Mouse (Mus musculus): ENCODE results near the gene Chn2. TPM values are rescaled to one million over a fixed set of nuclear protein-coding genes. Genes with fewer than 3 reads are reported as not detected.

The Chn2 gene
- total and polyA plus RNA-seq, 3 experiments, result not detected

DNA sequence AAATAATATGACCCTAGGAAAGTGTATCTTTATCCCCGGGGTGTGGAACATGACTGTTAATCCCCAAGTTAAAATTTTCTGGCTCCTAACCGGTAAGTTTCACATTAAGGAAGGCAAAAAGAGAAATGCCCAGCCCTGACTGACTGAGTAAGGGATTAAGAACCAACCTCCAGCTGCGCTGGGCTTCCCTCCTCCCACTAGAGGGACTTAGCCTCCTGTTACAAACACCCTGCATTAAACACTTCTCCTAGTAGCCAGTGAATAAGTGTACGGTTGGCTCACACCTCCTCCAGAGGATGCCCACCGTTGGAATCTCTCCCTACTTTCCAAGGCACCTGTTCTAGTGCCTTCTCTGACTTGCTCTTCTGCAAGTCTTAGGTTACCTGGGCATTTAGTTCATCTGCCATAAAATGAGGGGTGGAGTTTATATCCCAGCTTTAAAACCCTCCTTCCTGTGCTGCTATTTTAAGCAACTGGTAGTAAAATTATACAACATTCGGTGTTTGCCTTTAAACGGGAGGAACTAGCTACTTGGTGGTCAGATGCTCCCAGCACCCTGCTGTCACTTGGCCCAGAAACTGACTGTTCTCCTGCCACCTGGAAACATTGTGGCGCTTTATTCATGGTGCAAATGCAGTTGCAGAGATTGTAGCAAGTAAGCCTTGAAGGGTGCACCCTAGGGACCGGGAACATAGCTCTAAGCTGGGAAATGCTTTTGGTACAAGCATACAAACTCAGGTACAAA, 294.5 kb downstream of the Chn2 start:
- DNase-seq (ENCODE audit: extremely low read depth), result no peak
- in situ Hi-C loops (cut with MboI; ENCODE audit: low pct_ligation_motif_present, low pct_unique_long_range_greater_than_20kb, low sequenced_read_pairs) (no loop called here), dilution Hi-C loops (cut with MboI; ENCODE audit: extremely low pct_ligation_motif_present, extremely low pct_unique_long_range_greater_than_20kb, low sequenced_read_pairs) (no loop called here)
- no peak overlapping the region for H3K9ac ChIP-seq (ENCODE audit: insufficient read depth, low read depth)
- no peak for TF ChIP-seq NELFE (IDR thresholded peaks at IDR 0.05; ENCODE audit: low read depth, low read length)
- no peak for TF ChIP-seq JUN (IDR thresholded peaks at IDR 0.05; ENCODE audit: insufficient read depth, low read depth, low read length)
- TF ChIP-seq ZNF384 (IDR thresholded peaks at IDR 0.05; ENCODE audit: low read depth, low read length), result no peak
- TF ChIP-seq EP300 (IDR thresholded peaks at IDR 0.05; ENCODE audit: low read length), result no peak
- TF ChIP-seq ELF1 (IDR thresholded peaks at IDR 0.05; ENCODE audit: low read depth, low read length), result no peak
- no peak for TF ChIP-seq ZKSCAN1 (IDR thresholded peaks at IDR 0.05; ENCODE audit: borderline replicate concordance, low read depth, low read length)
- TF ChIP-seq CTCF (conservative IDR thresholded peaks at IDR 0.05 in 1 of 2, IDR thresholded peaks at IDR 0.05 in 1 of 2; ENCODE audit: low read depth in 2 of 2, low read length in 2 of 2), result no peak
- no peak for TF ChIP-seq MAZ (IDR thresholded peaks at IDR 0.05; ENCODE audit: low read depth, low read length)
- no peak for TF ChIP-seq BHLHE40 (IDR thresholded peaks at IDR 0.05; ENCODE audit: low read depth, low read length)
- no peak overlapping the region for H3K27ac ChIP-seq (ENCODE audit: insufficient read depth, low read depth)
- H3K4me1 ChIP-seq (ENCODE audit: control insufficient read depth in 1 of 2, insufficient read depth in 2 of 2), result peaks cover 11 to 43% of the 10 kb centered on the region in 2 experiments; a peak in 3 of 4 replicates
- H3K36me3 ChIP-seq (replicated peaks in 1 of 2; ENCODE audit: control insufficient read depth in 1 of 2, insufficient read depth in 1 of 2, low read length in 1 of 2), result no peaks in the 10 kb centered on the region
- no peaks in the 10 kb centered on the region for H3K79me2 ChIP-seq (replicated peaks; ENCODE audit: control insufficient read depth, extremely low read depth, insufficient read depth, poor library complexity, severe bottlenecking)
- H3K9me3 ChIP-seq (replicated peaks; ENCODE audit: low read length), result no peaks in the 10 kb centered on the region
- no peak overlapping the region for H3K4me2 ChIP-seq (ENCODE audit: insufficient read depth, low read depth, poor library complexity, severe bottlenecking)
- H3K4me3 ChIP-seq (replicated peaks in 1 of 3; ENCODE audit: low read depth in 2 of 3, low read length in 2 of 3, poor library complexity in 1 of 3), result no peak overlapping the region
- H3K27me3 ChIP-seq (replicated peaks), result no peaks in the 10 kb centered on the region

DNA sequence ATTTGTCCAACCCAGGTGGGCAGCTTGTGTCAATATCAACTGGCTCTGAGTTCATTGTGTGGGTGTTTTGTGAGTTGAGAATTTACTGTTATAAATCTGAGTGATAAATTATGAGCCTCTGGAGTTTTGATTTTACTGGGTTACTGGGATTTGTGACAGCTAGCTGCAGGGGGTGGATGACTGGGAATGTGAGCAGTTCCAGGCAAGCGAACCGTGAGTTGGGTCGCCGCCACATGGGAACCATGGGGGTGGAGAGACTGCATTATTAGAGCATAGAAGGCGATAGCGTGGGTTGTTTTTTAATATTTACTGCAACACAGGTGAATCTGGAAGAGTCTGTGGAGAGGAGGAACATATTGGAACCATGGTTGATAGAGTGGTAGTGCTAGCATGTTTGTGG, 298.0 kb downstream of the Chn2 start:
- TF ChIP-seq BHLHE40 (IDR thresholded peaks at IDR 0.05; ENCODE audit: low read depth, low read length) (no peak), NRF1 (IDR thresholded peaks at IDR 0.05; ENCODE audit: low read depth, low read length) (no peak), JUND (conservative IDR thresholded peaks at IDR 0.05; ENCODE audit: low read depth, low read length) (no peak), MEF2A (IDR thresholded peaks at IDR 0.05; ENCODE audit: borderline replicate concordance, low read depth, low read length) (no peak), MAX (IDR thresholded peaks at IDR 0.05; ENCODE audit: low read length) (no peak), RCOR1 (conservative IDR thresholded peaks at IDR 0.05; ENCODE audit: low read depth, low read length) (no peak), MAFK (IDR thresholded peaks at IDR 0.05; ENCODE audit: insufficient replicate concordance, low read length) (no peak), USF1 (IDR thresholded peaks at IDR 0.05; ENCODE audit: low read depth, low read length) (no peak)
- no peak for DNase-seq (ENCODE audit: extremely low read depth)
- Histone ChIP-seq H3K4me2 (ENCODE audit: insufficient read depth, low read depth, poor library complexity, severe bottlenecking) (no peak overlapping the region), H3K79me2 (replicated peaks; ENCODE audit: control insufficient read depth, extremely low read depth, insufficient read depth, poor library complexity, severe bottlenecking) (no peaks in the 10 kb centered on the region), H3K36me3 (replicated peaks in 1 of 2; ENCODE audit: control insufficient read depth in 1 of 2, insufficient read depth in 1 of 2, low read length in 1 of 2) (no peaks in the 10 kb centered on the region), H3K9ac (ENCODE audit: insufficient read depth, low read depth) (no peak overlapping the region), H3K9me3 (replicated peaks; ENCODE audit: low read length) (no peaks in the 10 kb centered on the region), H3K27me3 (replicated peaks) (no peaks in the 10 kb centered on the region), H3K4me1 (ENCODE audit: control insufficient read depth in 1 of 2, insufficient read depth in 2 of 2) (peaks cover 12 to 26% of the 10 kb centered on the region in 2 experiments; a peak in 3 of 4 replicates), H3K27ac (ENCODE audit: insufficient read depth, low read depth) (no peak overlapping the region), H3K4me3 (replicated peaks in 1 of 3; ENCODE audit: low read depth in 2 of 3, low read length in 2 of 3, poor library complexity in 1 of 3) (no peak overlapping the region)
- dilution Hi-C loops (cut with MboI; ENCODE audit: extremely low pct_ligation_motif_present, extremely low pct_unique_long_range_greater_than_20kb, low sequenced_read_pairs) (no loop called here), in situ Hi-C loops (cut with MboI; ENCODE audit: low pct_ligation_motif_present, low pct_unique_long_range_greater_than_20kb, low sequenced_read_pairs) (no loop called here)
